Mouse (Mus musculus): ENCODE results near the gene Helz. TPM values are rescaled to one million over a fixed set of nuclear protein-coding genes. Genes with fewer than 3 reads are reported as not detected.
A peak's percentile ranks its signal among the peaks of the same experiment; 100 is the strongest.
"Not testable (repeated sequence)": the region's sequence is repeated elsewhere in the genome, so short reads cannot be mapped to it uniquely, and the experiment has no call there.

Gene Helz
- total RNA-seq, 4 experiments from 2014 or later, result 28.9 to 43.1 (median 34.7) TPM

GRCm38 (mm10) chr11:107548204-107548975 lies 660 bp downstream of the Helz start:
- DNase-seq, result no peak

GRCm38 (mm10) chr11:107559874-107560273 lies 12.1 kb downstream of the Helz start:
- no peak for DNase-seq

GRCm38 (mm10) chr11:107567431-107567830 lies 19.7 kb downstream of the Helz start:
- DNase-seq, result no peak

GRCm38 (mm10) chr11:107568466-107568995 lies 20.8 kb downstream of the Helz start:
- DNase-seq, result no peak

GRCm38 (mm10) chr11:107570891-107571290 lies 23.2 kb downstream of the Helz start:
- not testable (repeated sequence) for DNase-seq

- no peak for DNase-seq
Observed at GRCm38 (mm10) chr11:107571318-107571717, 23.6 kb downstream of the Helz start.

GRCm38 (mm10) chr11:107572551-107572950 lies 24.8 kb downstream of the Helz start:
- no peak for DNase-seq

- peak; percentile 68 for DNase-seq
Observed at GRCm38 (mm10) chr11:107573061-107573692, 25.4 kb downstream of the Helz start.

GRCm38 (mm10) chr11:107573847-107574246 lies 26.1 kb downstream of the Helz start:
- DNase-seq, result peak; percentile 45

- DNase-seq, result no peak
Observed at GRCm38 (mm10) chr11:107574811-107575705, 27.3 kb downstream of the Helz start.

- DNase-seq, result no peak
Observed at GRCm38 (mm10) chr11:107576186-107576585, 28.5 kb downstream of the Helz start.

GRCm38 (mm10) chr11:107577400-107577799 lies 29.7 kb downstream of the Helz start:
- no peak for DNase-seq

- DNase-seq, result no peak
Observed at GRCm38 (mm10) chr11:107578226-107578625, 30.5 kb downstream of the Helz start.

GRCm38 (mm10) chr11:107580786-107581185 lies 33.1 kb downstream of the Helz start:
- no peak for DNase-seq

GRCm38 (mm10) chr11:107584660-107585451 lies 37.1 kb downstream of the Helz start:
- no peak for DNase-seq

- DNase-seq, result not testable (repeated sequence)
Observed at GRCm38 (mm10) chr11:107586129-107586528, 38.4 kb downstream of the Helz start.

GRCm38 (mm10) chr11:107587141-107587540 lies 39.4 kb downstream of the Helz start:
- no peak for DNase-seq

- no peak for DNase-seq
Observed at GRCm38 (mm10) chr11:107592575-107592974, 44.8 kb downstream of the Helz start.

GRCm38 (mm10) chr11:107597381-107597780 lies 49.7 kb downstream of the Helz start:
- no peak for DNase-seq

GRCm38 (mm10) chr11:107605694-107606093 lies 58.0 kb downstream of the Helz start:
- no peak for DNase-seq

- no peak for DNase-seq
Observed at GRCm38 (mm10) chr11:107613906-107614305, 66.2 kb downstream of the Helz start.

- DNase-seq, result no peak
Observed at GRCm38 (mm10) chr11:107615696-107616095, 68.0 kb downstream of the Helz start.

Data from adrenal gland, adult 8-10 months (tissue).